Mouse (Mus musculus): ENCODE results near the gene Prr29.

GRCm38 (mm10) chr11:106329682-106330081, 35.6 kb upstream of the Prr29 start:
- TF ChIP-seq POLR2A (IDR thresholded peaks at IDR 0.05; ENCODE audit: low read depth, low read length): no peak
- TF ChIP-seq CTCF (IDR thresholded peaks at IDR 0.05; ENCODE audit: borderline replicate concordance, insufficient read depth, low read length): no peak
